Mouse (Mus musculus): ENCODE data around the gene H2afj. TPM values are rescaled to one million over a fixed set of nuclear protein-coding genes. Genes with fewer than 3 reads are reported as not detected.

H2afj gene
- total RNA-seq, 2 experiments from 2014 or later, result 12.4 to 13.8 TPM

DNA sequence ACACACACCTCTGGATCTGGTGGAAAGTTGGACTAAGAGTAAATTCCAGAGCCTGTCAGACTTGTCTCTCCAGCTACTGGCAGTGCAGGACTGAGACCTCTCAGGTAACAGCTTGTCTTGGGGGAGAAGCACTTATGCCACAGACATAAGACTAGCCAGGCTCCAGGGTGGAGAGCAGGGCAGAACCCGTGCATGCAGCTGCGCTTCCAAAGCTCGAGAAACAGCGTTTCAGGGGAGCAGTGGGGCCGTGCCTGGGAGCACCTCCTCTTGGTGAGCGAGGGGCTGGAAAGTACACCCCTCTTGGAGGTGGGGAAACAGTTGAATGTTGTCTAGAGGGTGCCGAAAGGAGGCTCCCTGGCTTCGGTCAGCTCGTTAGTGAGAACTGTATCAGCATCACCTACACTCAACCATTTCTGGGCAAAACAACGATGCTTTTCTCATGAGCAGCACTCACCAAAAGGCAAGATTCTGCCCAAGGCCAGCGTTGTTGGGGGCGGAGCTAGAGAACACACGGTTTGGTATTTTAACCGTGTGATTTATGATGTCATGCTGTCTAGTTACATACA lies 48.1 kb downstream of the H2afj start:
- Histone ChIP-seq H3K27ac (no peak overlapping the region), H3K4me3 (no peak overlapping the region)
- DNase-seq, result no peak
- intact Hi-C loops (cut with DNase I), result no loop called here
- TF ChIP-seq CTCF (IDR thresholded peaks at IDR 0.05), result no peak

DNA sequence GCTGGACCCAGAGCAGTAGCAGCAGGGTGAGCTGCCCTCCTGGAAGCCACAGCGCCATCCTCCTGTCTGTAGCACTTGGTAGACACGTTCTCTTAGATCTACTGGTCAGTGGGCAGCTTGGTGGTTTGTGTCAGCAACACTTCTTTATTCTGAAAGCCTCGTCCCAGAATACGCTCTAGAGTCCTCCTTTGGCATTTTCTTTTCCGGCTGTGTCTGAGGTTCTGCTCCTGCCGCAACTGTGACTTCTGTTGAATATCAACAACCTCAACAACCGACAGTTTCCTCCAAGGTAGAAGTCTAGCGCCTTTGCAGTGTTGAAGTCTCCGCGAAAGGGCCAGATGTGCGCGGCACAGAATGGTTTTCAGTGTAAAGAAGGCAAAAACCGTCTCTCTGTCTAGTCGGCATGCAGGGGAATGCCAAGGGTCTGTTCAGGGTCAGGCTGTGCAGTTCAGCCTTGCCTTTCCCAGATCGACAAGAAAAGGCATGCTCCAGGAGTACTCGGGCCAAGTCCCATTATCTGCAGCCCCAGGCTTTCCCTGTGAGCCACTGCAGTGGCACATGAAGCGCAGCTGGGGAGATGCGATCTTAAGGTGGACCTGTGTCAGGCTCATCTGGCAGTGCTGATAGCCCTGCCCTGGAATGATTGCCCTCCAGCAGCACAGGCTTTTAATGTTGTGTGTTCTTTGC lies 49.3 kb downstream of the H2afj start, which contains the start of gene Art4:
Gene Art4, minus strand, starts transcription at position 548 of the 687 bp plus-strand sequence.
- TF ChIP-seq CTCF (IDR thresholded peaks at IDR 0.05), result no peak
- intact Hi-C loops (cut with DNase I), result no loop called here
- H3K4me3 ChIP-seq, result peak within 1 kb of the TSS; percentile 7
- H3K27ac ChIP-seq, result peak within 1 kb of the TSS; percentile 56
- no peak for DNase-seq

DNA sequence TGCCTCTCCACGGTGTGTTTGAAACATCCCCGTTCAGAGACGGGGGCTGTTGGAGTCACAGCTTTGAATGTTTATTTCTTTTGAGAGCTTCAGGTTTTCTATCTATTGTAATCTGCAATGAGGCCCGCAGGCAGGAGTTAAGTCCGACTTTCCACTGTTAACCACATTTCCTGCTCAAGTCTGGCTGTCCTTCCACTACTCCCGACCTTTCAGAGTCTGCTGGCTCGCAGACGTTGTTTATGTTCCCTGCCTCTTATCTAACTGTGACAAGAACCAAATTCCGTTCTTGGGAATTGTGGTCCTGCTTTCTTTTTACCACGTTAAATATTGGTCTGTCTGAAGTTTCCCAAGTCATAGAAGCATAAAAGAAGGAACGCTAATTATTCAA lies 49.8 kb downstream of the H2afj start:
- intact Hi-C loops (cut with DNase I), result no loop called here
- no peak for TF ChIP-seq CTCF (IDR thresholded peaks at IDR 0.05)
- no peak for DNase-seq
- peak overlapping the region; percentile 7 for H3K4me3 ChIP-seq
- peak overlapping the region; percentile 56 for H3K27ac ChIP-seq

DNA sequence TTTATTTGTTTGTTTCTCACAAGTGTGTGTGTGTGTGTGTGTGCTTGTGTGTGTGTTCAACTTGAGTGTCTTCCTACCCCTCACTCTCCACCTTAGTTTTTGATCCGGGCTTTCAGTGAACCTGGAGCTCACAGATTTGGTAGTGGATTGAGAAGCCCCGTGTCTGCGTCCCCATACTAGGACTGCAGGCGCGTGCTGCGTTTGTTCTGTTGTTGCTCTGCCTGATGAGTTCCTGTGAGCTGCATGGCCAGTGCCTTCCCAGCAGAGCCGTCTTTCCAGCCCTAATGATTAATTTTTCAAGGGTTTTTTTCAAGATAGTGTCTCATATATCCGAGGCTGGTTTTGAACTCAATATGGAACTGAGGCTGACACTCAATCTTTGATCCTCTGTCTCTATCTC lies 50.4 kb downstream of the H2afj start:
- no peak for TF ChIP-seq CTCF (IDR thresholded peaks at IDR 0.05)
- intact Hi-C loops (cut with DNase I), result no loop called here

More for the DNA sequence above, 50.4 kb downstream of the H2afj start:
- no peak for DNase-seq
- H3K4me3 ChIP-seq, result no peak overlapping the region
- H3K27ac ChIP-seq, result no peak overlapping the region

Small RNA genes lying within 50 kb of the gene (microRNA-seq; reads per million reads assigned to microRNA genes)
- not detected for gene Gm44364

Other genes starting within 250 kb of the H2afj start
- gene Plbd1, start 146.3 kb upstream of the H2afj start, total RNA-seq (2021), result 10 to 100 TPM; 13.0 to 28.1 TPM
- not detected for gene Gucy2c, start 26.5 kb upstream of the H2afj start, total RNA-seq (2021)
- 1 to 10 TPM; 4.2 to 4.5 TPM for gene Hist4h4, start 3.8 kb upstream of the H2afj start, total RNA-seq (2021)
- gene BC049715, start 19.4 kb downstream of the H2afj start, total RNA-seq (2021), result under 1 TPM in 1 of 2 experiments, not detected in 1; 0.28 TPM
- gene Wbp11, start 20.0 kb downstream of the H2afj start, total RNA-seq (2021), result 10 to 100 TPM; 48.4 to 54.7 TPM
- not detected for gene Smco3, start 27.2 kb downstream of the H2afj start, total RNA-seq (2021)
- under 1 TPM; 0.10 to 0.11 TPM for gene Art4, start 49.5 kb downstream of the H2afj start, total RNA-seq (2021)
- gene Mgp, start 67.6 kb downstream of the H2afj start, total RNA-seq (2021), result 100 to 1,000 TPM in 1 of 2 experiments, 10 to 100 TPM in 1; 52.8 to 161 TPM
- under 1 TPM in 1 of 2 experiments, not detected in 1; 0.20 TPM for gene Erp27, start 113.9 kb downstream of the H2afj start, total RNA-seq (2021)
- not detected for gene Pde6h, start 115.6 kb downstream of the H2afj start, total RNA-seq (2021)
- 10 to 100 TPM in 1 of 2 experiments, 1 to 10 TPM in 1; 4.9 to 10.2 TPM for gene Arhgdib, start 133.7 kb downstream of the H2afj start, total RNA-seq (2021)

Measured in gastrocnemius, adult 2 months (tissue).